Mouse (Mus musculus) small intestine, adult 2 months (tissue): ENCODE data around the gene Naa20. TPM values are rescaled to one million over a fixed set of nuclear protein-coding genes. Genes with fewer than 3 reads are reported as not detected.
"Not testable (repeated sequence)": the region's sequence is repeated elsewhere in the genome, so short reads cannot be mapped to it uniquely, and the experiment has no call there.

Experiments used
- H3K27ac ChIP-seq: fragments of 200-500 bp; 2 replicates; pipeline ENCODE4 v1.5.1; 2012; ENCODE audit warnings: low read depth, low read length, control low read depth, inconsistent platforms; ENCODE audit not compliant: insufficient read depth
- H3K27me3 ChIP-seq: fragments of 200-500 bp; 2 replicates; pipeline ENCODE4 v1.6.1; 2012; ENCODE audit warnings: mild to moderate bottlenecking, moderate library complexity, low read length, inconsistent platforms; ENCODE audit not compliant: control insufficient read depth, insufficient read depth
- H3K36me3 ChIP-seq: fragments of 200-500 bp; 2 replicates; pipeline ENCODE4 v1.6.1; 2012; ENCODE audit warnings: mild to moderate bottlenecking, low read length, control low read depth, inconsistent platforms; ENCODE audit not compliant: control insufficient read depth, insufficient read depth
- H3K4me1 ChIP-seq: fragments of 200-500 bp; 2 replicates; pipeline ENCODE4 v1.6.1; 2012; ENCODE audit warnings: low read length, inconsistent platforms, mixed read lengths; ENCODE audit not compliant: control insufficient read depth, insufficient read depth, insufficient read length
- H3K4me3 ChIP-seq: fragments of 200-500 bp; 2 replicates; pipeline ENCODE4 v1.5.1; 2012; ENCODE audit warnings: low read depth, mild to moderate bottlenecking, control low read depth, inconsistent platforms, low read length, moderate library complexity
- CTCF ChIP-seq: fragments of 200-500 bp; IDR thresholded peaks from 2 replicates; pipeline ENCODE4 v1.5.1; 2012; ENCODE audit warnings: low read depth, mild to moderate bottlenecking, control low read depth, inconsistent platforms, low read length, moderate library complexity, mixed read lengths; ENCODE audit not compliant: insufficient replicate concordance, insufficient read length; ENCODE audit errors: extremely low read depth
- POLR2A ChIP-seq: fragments of 200-500 bp; IDR thresholded peaks from 2 replicates; pipeline ENCODE4 v1.6.1; 2012; ENCODE audit warnings: low read depth, mild to moderate bottlenecking, control low read depth, inconsistent platforms, low read length, moderate library complexity
- WGBS: fragments of 180-500 bp; shearing (Covaris S2); methylation state at CpG from one replicate; pipeline ENCODE4 v1.1.7; 2018; 5-methylcytosine and 5-hydroxymethylcytosine counted together
- polyA plus RNA-seq: library from polyadenylated mRNA; depleted of rRNA; stranded (reverse); fragments of >200 nt; gene quantifications from 2 replicates; pipeline ENCODE4 v1.2.3, GENCODE M21; 2012

The Naa20 gene
- polyA plus RNA-seq, 1 experiment = 13.2 TPM

DNA sequence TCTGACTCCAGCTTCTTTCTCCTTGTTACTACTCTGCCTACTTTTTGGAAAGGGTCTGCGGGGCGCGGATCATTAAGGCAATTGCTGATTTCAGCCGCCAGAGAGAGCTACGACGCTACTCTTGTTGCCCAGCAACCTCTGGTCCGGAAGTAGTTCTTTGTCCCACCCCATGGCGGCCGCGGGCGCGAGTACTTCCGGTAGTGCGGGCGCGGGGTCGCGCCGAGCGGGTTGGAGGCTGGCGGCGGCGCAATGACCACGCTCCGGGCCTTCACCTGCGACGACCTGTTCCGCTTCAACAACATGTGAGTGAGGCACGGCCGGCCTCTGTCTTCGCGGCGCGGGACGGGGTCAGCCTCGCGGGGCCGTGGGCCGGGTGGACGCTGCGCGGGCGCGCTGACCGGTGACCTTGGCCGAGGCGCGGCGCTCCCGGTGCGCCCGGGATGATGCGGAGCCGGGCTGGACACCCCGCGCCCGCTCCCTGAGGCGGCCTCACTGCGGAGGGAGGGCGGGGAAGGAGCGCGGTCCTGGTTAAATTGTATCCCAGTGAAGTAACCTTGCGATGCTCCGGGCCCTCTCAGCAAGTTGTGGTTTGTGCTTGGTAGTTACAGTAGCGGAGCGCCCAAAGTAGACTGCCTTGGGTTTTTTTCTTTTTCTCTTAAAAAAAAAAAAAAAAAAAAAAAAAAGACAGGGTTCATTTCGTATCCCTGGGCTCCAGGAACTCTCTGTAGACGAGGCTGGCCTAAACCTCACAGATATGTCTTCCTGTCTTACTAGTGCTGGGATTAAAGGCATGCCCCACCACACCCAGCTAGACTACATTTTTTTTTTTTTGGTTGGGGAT is 1.4 kb downstream of the Naa20 start:
- Histone ChIP-seq H3K36me3 (peaks cover 3% of the 10 kb centered on the region), H3K4me3 (peak overlapping the region; percentile 85), H3K4me1 (peaks cover 2% of the 10 kb centered on the region; the same call in 1 of the 2 replicates), H3K27ac (peak overlapping the region; percentile 55), H3K27me3 (no peaks in the 10 kb centered on the region)
- WGBS = under 1% methylated on average over 68 of the region's 68 CpGs
- TF ChIP-seq POLR2A (peak; percentile 70), CTCF (peak; percentile 61; the same call in 1 of the 2 replicates)

DNA sequence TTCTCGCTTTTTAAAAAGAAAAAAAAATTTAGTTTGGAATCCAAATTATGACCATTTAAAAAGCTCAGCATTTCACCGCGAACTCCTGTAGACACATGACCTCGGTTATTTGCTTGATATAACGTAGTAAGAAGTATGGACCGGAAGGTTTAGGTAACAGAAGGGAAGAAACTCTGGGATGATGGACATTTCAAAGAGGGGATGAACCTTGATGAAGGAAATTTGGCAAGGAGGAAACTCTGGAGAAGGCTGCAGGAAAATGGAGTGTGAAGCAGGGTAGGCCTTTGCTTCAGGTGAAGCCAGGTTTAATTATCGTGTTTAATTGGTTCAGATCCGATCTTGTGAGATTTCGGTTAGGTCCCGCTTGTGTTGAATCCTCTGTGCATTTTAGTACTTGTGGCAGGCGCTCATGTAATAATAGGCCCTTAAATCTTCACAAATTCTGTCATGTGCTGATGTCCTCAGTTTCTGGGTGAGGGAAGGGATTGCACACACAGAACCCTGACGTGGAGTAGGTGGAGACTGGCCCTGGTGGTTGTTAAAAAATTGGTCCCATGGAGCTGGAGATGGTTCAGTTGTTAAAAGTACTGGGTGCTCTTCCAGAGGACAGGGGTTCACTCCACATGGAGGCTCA is 2.2 kb downstream of the Naa20 start:
- WGBS = 24% methylated on average over 12 of the region's 12 CpGs
- Histone ChIP-seq H3K36me3 (peaks cover 9% of the 10 kb centered on the region), H3K4me3 (no peak overlapping the region), H3K4me1 (peaks cover 2% of the 10 kb centered on the region; the same call in 1 of the 2 replicates), H3K27ac (no peak overlapping the region), H3K27me3 (no peaks in the 10 kb centered on the region)
- no peak for TF ChIP-seq CTCF
- no peak for TF ChIP-seq POLR2A

DNA sequence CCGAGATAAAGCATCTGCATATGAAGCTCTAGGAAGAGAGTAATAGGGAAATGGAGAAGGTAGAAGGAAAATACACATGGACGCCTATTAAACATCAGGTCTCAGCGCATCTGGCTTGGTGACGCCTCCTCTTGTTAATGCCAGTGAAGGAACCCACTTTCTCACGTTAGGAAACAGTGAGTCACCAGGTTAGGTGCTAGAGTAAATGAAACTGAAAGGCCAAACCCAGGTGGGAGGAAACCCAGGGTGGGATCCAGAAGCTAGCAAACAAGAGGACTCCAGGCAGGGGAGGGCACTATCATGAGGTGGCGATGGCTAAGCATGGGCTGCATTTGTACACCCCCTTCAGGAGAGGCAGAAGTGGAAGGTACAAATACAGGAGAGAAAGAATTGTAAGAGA is 3.3 kb downstream of the Naa20 start:
- Histone ChIP-seq H3K27me3 (no peaks in the 10 kb centered on the region), H3K27ac (no peak overlapping the region), H3K4me3 (no peak overlapping the region), H3K36me3 (peaks cover 14% of the 10 kb centered on the region), H3K4me1 (peaks cover 2% of the 10 kb centered on the region; the same call in 1 of the 2 replicates)
- TF ChIP-seq CTCF = no peak
- no peak for TF ChIP-seq POLR2A
- 57% methylated on average over 6 of the region's 6 CpGs for WGBS

DNA sequence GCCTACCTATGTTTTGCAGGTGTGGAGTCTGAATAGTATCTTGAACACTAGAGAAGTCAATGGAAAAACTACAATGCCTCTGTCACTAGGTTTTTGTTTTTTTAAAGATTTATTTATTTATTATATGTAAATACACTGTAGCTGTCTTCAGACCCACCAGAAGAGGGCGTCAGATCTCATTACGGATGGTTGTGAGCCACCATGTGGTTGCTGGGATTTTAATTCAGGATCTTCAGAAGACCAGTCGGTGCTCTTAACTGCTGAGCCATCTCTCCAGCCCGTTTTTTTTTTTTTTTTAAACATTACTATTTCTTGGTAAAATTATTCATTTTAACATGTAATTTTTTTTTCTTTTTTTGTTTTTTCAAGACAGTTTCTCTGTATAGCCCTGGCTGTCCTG is 4.0 kb downstream of the Naa20 start:
- H3K36me3 ChIP-seq = peaks cover 14% of the 10 kb centered on the region
- not testable (repeated sequence) for H3K4me3 ChIP-seq, H3K27ac ChIP-seq, H3K4me1 ChIP-seq, H3K27me3 ChIP-seq
- WGBS = 33% methylated on average over 4 of the region's 4 CpGs

DNA sequence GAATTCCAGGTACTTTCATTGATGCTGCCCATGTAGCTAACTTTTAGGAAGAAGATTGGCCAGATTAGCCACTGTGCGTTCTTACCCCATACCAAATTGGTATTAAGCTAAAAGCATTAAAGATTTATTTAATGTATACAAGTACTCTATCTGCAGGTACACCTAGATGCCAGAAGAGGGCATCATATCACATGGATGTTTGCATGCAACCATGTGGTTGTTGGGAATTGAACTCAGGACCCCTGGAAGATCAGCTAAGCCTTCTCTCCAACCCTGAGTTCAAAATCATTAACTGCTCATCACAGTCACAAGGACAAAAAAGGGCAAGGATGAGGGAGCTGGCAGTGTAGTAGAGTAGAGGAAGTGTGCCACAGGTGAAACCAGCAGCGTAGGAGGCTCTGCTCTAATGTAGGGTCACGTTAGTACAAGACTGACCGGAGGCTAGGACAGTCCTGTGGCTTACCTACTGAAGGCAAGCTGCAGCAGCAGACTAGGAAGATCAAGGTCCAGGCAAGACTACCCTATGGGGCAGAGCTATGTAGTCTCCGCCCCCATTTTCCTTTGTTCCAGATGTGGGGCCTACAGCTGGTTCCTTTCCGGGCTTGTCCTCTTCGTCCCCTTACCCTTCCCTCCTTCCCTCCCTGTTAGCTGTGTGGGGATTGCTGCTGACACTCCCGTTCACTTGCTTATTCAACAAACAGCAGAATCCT is 19.2 kb downstream of the Naa20 start:
- Histone ChIP-seq H3K27me3 (no peaks in the 10 kb centered on the region), H3K4me3 (no peak overlapping the region), H3K36me3 (peaks cover 64% of the 10 kb centered on the region), H3K27ac (no peak overlapping the region), H3K4me1 (no peaks in the 10 kb centered on the region)
- 77% methylated on average over 8 of the region's 8 CpGs for WGBS
- TF ChIP-seq CTCF (no peak), POLR2A (no peak)

DNA sequence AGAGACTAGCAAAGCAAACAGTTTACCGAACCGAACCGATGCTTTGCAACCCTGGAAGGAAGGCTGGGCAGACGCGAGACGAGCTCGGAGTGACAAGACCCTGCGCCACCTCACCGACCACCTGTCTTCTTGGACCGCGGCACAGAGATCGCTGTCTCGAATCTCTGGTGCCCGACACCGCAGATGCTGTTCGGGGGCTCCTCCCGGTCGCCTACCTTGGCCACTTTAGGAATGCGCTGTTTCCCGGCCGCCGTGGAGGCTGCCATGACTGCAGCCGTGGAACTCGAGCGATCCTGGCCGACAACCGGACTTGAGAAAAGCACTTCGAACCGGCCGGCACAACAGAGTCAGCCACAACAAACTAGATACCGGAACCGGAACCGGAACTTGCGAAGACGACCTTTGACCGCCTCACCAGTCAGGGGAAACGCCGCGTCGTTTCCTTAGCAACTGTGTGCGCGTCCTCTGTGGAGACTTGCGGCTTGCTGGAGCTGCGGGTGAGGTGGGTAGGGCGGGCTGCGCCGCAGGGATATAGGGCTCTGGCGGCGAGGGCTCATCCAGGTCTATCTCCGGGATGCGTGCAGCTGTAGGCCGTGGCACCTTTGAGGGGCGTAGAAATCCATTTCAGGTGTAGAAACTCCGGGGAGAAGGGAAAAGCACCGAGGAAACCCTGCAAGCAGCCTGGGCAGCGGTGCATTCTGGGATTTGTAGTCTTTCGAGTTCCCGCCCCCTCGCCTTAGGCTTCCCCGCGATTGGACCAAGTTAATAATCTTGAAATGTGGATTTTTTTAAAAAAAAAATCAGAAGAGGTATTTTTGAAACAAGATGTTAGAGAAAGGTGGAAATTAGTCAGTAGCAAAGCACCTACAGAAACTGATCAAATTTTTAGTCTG is 32.7 kb downstream of the Naa20 start, which contains the start of the genes Cfap61 and Crnkl1:
Gene Cfap61, plus strand, starts transcription at position 446 of the 893 bp plus-strand sequence.
Gene Crnkl1, minus strand, starts transcription at position 676 of the 893 bp plus-strand sequence.
- peaks cover 9% of the 10 kb centered on the region for H3K36me3 ChIP-seq
- WGBS = under 1% methylated on average over 61 of the region's 61 CpGs
- TF ChIP-seq POLR2A (peak; percentile 66), CTCF (no peak)
- no peaks in the 10 kb centered on the region; the same call in 1 of the 2 replicates for H3K27me3 ChIP-seq
- 0 out of 2 replicates have a peak within 1 kb of the TSS, but pooled peaks have one; percentile 18 for H3K27ac ChIP-seq
- H3K4me3 ChIP-seq = peak within 1 kb of the TSS; percentile 96
- H3K4me1 ChIP-seq = peaks cover 3% of the 10 kb centered on the region; the same call in 1 of the 2 replicates
